Mouse (Mus musculus): ENCODE measurements around the gene Slc13a2. TPM values are rescaled to one million over a fixed set of nuclear protein-coding genes. Genes with fewer than 3 reads are reported as not detected.

The Slc13a2 gene
- total RNA-seq, 2 experiments from 2014 or later = not detected

DNA sequence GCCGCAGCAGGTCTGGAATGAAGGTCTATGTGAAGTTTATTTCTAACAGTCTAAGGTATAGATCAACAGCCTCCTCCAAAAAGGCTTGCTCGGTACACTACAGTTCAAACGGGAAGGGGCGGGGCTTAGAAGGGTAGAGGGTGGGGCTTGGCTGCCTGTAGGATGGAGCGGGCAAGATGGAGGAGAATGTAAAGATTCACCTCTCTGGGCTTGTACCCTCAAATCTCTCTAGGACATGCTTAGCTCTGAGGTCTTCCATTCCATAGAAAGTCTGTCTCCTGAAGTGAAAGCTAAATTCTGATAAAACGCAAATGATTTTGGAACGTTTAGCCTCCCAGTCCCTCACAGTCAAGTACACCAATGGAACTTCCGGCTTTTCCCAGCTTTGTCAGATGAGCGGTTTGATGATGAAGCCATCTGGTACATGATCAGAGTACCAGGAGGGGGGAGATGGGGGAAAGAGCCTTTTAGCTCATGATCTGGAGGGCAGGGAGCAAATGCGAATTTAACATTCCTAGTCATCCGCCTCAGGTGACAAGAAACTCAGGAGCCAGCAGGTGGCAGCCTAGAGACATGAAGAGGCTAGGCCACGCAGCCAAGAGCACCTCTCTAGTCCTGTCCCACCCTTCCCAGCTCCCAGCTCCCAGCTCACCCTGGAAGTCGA, 61.8 kb downstream of the Slc13a2 start:
- DNase-seq = peak; percentile 81
- intact Hi-C loops (cut with DNase I) = loop anchor here (5.0 kb wide), 1 partner anchor 37 kb away; no protein-coding TSS in a partner anchor

DNA sequence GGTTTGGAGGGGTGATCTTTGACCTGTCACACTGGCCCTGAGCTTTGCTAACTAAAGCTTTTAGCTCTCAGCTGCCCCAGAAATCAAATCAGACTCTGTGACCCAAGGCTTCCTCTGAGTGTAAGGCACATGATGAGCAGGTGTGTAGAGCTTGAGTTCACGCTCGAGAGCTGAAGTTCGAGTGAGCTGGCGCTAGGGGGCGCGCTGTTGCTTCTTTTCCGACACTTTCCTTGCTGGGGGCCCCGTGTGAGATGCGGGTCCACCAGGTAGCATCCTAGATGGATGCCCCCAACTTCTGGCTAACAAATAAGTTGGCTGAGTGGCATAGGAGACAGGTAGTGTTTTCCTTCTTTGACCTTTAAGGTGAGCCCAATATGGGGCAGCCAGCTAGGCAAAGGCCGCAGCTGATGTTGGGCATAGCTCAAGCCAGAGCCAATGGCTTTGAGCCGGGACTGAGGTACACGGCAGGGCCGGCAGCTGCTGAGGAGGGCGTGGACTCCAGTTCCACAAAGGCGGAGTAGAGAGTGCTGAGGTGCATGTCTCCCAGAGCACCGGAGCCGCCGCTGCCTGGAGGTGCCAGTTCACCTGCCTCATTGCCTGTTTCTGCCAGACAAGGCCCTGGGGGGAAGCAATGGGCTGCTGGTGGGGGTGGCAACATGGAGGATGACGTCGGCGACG, 63.5 kb downstream of the Slc13a2 start:
- intact Hi-C loops (cut with DNase I) = loop anchor here (5.0 kb wide), 1 partner anchor 94 kb away; no protein-coding TSS in a partner anchor
- DNase-seq = no peak

DNA sequence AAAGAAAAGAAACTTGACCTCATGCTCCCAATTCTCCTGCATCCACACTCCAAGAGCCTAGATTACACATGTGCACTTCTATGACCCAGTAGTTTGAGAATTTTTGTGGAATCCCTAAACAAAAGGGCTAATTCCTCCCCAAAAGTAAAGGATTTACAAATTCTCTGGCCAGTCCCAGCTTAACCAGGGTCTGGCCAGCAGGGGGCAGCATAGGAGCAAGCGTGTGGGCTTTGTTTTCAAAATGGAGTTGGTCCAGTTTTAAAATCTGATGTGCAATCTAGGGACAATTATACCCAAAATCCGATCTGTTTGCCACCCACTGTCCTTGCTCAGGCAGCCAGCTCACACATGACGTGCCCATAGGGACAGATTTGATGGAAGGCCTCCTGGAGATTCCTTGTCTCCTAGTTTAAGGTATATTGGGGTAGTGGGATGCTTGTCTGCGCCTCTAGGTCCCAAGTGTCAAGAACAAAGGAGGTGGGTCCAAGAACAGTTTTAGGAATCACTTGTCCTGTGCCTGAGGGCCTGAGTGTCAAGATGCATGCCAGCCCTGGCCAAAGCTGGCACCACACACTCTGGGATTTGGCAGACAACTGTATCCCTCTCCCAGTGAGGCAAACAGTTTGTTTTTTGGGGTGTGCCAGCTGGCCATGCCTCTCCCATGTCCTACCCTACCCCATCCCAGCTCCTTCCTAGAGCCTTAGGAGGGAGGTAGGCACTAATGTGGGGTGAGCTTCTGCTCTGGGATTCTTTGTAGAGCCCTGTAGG, 66.4 kb downstream of the Slc13a2 start:
- intact Hi-C loops (cut with DNase I) = loop anchor here (5.0 kb wide), 1 partner anchor 97 kb away; no protein-coding TSS in a partner anchor
- DNase-seq = peak; percentile 80

DNA sequence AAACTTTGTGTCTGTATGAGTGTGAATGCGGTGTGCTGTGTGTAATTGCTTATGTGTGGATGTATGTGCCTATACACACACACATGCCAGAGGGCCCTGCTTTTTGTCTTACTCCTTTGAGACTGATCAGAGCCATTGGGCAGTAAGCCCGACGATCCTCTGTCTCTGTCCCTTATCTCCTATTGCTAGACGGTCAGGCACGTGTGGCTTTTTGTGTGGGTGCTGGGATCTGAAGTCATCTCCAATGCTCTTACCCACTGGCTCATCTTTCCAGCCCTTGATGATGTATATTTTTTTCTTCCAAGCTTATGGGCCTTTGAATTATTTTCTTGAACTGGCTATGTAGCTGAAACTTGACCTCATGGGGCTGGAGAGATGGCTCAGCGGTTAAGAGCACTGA, 67.1 kb downstream of the Slc13a2 start:
- intact Hi-C loops (cut with DNase I) = loop anchor here (5.0 kb wide), 1 partner anchor 97 kb away; no protein-coding TSS in a partner anchor
- DNase-seq = no peak

GRCm38 (mm10) chr11:78353081-78353480, 68.9 kb downstream of the Slc13a2 start:
- intact Hi-C loops (cut with DNase I) = no loop called here
- no peak for DNase-seq

DNA sequence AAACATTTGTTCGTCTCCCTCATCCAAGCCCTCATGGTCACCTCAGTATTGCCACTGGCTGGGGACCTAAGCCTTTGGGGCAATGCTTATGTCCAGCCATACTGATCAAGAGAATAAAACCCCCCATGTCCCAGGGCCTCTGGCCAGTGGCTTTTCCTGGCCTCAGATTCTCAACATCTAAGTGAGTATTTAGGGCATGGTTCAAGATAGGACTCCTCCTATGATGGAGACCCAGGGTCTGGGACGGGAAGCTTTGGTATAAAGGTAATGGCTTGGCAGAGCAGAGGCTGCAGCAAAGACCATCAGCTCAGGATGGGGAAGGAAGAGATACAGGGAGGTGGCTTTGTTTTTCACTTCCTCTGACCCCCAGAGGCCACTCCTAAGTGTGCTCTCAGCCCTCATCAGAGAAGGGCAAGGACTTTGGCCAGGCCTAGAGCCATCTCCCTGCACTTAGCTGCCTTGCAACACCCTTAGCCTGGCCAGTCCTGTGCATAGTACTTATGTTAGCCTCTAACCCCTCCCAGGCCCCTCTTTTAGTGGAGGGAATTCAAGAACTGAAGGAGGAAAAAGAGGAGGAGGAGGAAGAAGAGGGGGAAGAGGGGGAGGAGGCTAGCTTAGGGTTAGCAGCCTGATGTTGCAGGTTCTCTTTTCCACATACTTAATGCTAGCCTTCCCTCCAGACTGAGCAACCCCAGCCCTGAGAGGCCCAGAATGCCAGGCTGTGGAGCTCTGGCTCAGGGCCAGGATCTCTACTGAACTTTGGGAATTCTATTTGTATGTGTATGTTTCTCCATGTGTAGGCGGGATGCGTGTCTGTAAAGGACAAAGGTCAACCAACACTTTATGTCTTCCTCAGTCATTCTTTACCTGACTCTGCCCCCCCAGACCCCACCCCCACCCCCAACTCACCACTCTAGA, 72.3 kb downstream of the Slc13a2 start:
- DNase-seq = no peak
- intact Hi-C loops (cut with DNase I) = no loop called here

DNA sequence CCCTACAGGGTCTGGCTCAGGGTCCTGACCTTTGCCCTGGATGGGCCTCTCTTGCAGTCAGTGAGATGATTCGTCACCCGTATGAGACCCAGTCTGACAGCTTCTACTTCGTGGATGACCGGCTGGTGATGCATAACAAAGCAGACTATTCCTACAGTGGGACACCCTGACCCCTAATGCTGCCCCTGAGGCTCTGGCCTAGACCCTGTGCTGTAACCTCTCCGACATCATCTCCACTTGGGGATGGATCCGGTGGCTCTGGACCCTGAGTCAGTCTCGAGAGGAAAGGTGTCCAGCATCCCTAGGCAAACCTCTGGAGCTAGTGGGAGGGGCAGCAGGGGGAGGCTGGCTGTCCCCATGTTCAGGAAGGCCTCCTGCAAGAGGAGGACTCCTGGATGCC, 73.5 kb downstream of the Slc13a2 start:
- DNase-seq = no peak
- intact Hi-C loops (cut with DNase I) = no loop called here

GRCm38 (mm10) chr11:78347908-78348307, 74.1 kb downstream of the Slc13a2 start:
- intact Hi-C loops (cut with DNase I) = no loop called here

More at GRCm38 (mm10) chr11:78347908-78348307, 74.1 kb downstream of the Slc13a2 start:
- no peak for DNase-seq

Other genes with a start within 250 kb of the Slc13a2 start
- 1 to 10 TPM; 6.0 to 6.5 TPM for gene Nek8, start 245.5 kb downstream of the Slc13a2 start, total RNA-seq (2021)
- gene Tlcd1, start 245.5 kb downstream of the Slc13a2 start, total RNA-seq (2021) = 10 to 100 TPM; 15.4 to 17.3 TPM
- gene Rpl23a, start 238.6 kb downstream of the Slc13a2 start, total RNA-seq (2021) = 1,000 to 10,000 TPM; 1,093 to 1,122 TPM
- 10 to 100 TPM; 53.4 to 55.9 TPM for gene Rab34, start 233.8 kb downstream of the Slc13a2 start, total RNA-seq (2021)
- gene Proca1, start 228.8 kb downstream of the Slc13a2 start, total RNA-seq (2021) = 1 to 10 TPM; 3.3 to 4.2 TPM
- gene Sdf2, start 176.5 kb downstream of the Slc13a2 start, total RNA-seq (2021) = 10 to 100 TPM; 50.2 to 58.7 TPM
- gene Supt6, start 176.2 kb downstream of the Slc13a2 start, total RNA-seq (2021) = 10 to 100 TPM; 72.5 to 75.1 TPM
- gene 2610507B11Rik, start 160.5 kb downstream of the Slc13a2 start, total RNA-seq (2021) = 100 to 1,000 TPM; 111 to 113 TPM
- gene BC030499, start 131.4 kb downstream of the Slc13a2 start, total RNA-seq (2021) = 1 to 10 TPM in 1 of 2 experiments, under 1 TPM in 1; 0.72 to 1.1 TPM
- gene Spag5, start 120.7 kb downstream of the Slc13a2 start, total RNA-seq (2021) = 1 to 10 TPM; 5.2 to 6.2 TPM
- gene Aldoc, start 99.2 kb downstream of the Slc13a2 start, total RNA-seq (2021) = 100 to 1,000 TPM; 109 to 113 TPM
- 10 to 100 TPM; 52.9 to 59.9 TPM for gene Pigs, start 93.8 kb downstream of the Slc13a2 start, total RNA-seq (2021)
- gene Unc119, start 78.7 kb downstream of the Slc13a2 start, total RNA-seq (2021) = 10 to 100 TPM; 51.8 to 57.5 TPM
- gene Foxn1, start 35.7 kb downstream of the Slc13a2 start, total RNA-seq (2021) = not detected
- gene Slc46a1, start 43.5 kb upstream of the Slc13a2 start, total RNA-seq (2021) = 10 to 100 TPM in 1 of 2 experiments, 1 to 10 TPM in 1; 7.6 to 11.8 TPM
- 10 to 100 TPM; 69.3 to 71.4 TPM for gene Sarm1, start 75.5 kb upstream of the Slc13a2 start, total RNA-seq (2021)
- 10 to 100 TPM; 60.0 to 67.3 TPM for gene Vtn, start 76.9 kb upstream of the Slc13a2 start, total RNA-seq (2021)
- gene Sebox, start 81.2 kb upstream of the Slc13a2 start, total RNA-seq (2021) = under 1 TPM; 0.26 to 0.30 TPM
- gene Tmem199, start 90.0 kb upstream of the Slc13a2 start, total RNA-seq (2021) = 10 to 100 TPM; 35.6 to 35.7 TPM
- 100 to 1,000 TPM; 113 to 118 TPM for gene Poldip2, start 90.0 kb upstream of the Slc13a2 start, total RNA-seq (2021)
- 10 to 100 TPM; 54.5 to 59.7 TPM for gene Tnfaip1, start 114.1 kb upstream of the Slc13a2 start, total RNA-seq (2021)
- 10 to 100 TPM; 54.6 to 59.7 TPM for gene Ift20, start 114.1 kb upstream of the Slc13a2 start, total RNA-seq (2021)
- 10 to 100 TPM; 26.5 to 31.1 TPM for gene Tmem97, start 128.6 kb upstream of the Slc13a2 start, total RNA-seq (2021)

Measured in left cerebral cortex, postnatal 4 days (tissue).